Mouse (Mus musculus): Measurements from ENCODE around the gene Mylip. TPM values are rescaled to one million over a fixed set of nuclear protein-coding genes. Genes with fewer than 3 reads are reported as not detected.

Gene Mylip
- polyA plus RNA-seq, 1 experiment from 2014 or later, result 36.1 TPM

- no peaks in the 10 kb centered on the region for H3K27me3 ChIP-seq
- no peaks in the 10 kb centered on the region for H3K9me3 ChIP-seq (replicated peaks)
- no peaks in the 10 kb centered on the region for H3K36me3 ChIP-seq
- H3K4me3 ChIP-seq (replicated peaks), result no peak overlapping the region
- 0 out of 2 replicates have a peak, but pooled peaks cover 7% of the 10 kb centered on the region for H3K4me1 ChIP-seq
- H3K4me2 ChIP-seq (replicated peaks), result no peak overlapping the region
- H3K9ac ChIP-seq, result no peak overlapping the region
- ATAC-seq (ENCODE audit: insufficient number of reproducible peaks, low FRiP score, low TSS enrichment, low read depth), result no peak
- no peak overlapping the region for H3K27ac ChIP-seq (replicated peaks)
- 90% methylated on average over 2 of the region's 2 CpGs for WGBS
Observed at GRCm38 (mm10) chr13:45372456-45372855, 17.1 kb upstream of the Mylip start.

GRCm38 (mm10) chr13:45374846-45375245 lies 14.7 kb upstream of the Mylip start:
- ATAC-seq (ENCODE audit: insufficient number of reproducible peaks, low FRiP score, low TSS enrichment, low read depth), result no peak
- Histone ChIP-seq H3K4me3 (replicated peaks) (no peak overlapping the region), H3K4me2 (replicated peaks) (no peak overlapping the region), H3K9me3 (replicated peaks) (no peaks in the 10 kb centered on the region), H3K27ac (replicated peaks) (peak overlapping the region; percentile 36; the same call in 1 of the 2 replicates), H3K4me1 (0 out of 2 replicates have a peak, but pooled peaks cover 7% of the 10 kb centered on the region), H3K27me3 (no peaks in the 10 kb centered on the region), H3K9ac (no peak overlapping the region), H3K36me3 (no peaks in the 10 kb centered on the region)
- 23% methylated on average over 6 of the region's 6 CpGs for WGBS

GRCm38 (mm10) chr13:45382208-45382607 lies 7.3 kb upstream of the Mylip start:
- no peak overlapping the region for H3K4me2 ChIP-seq (replicated peaks)
- H3K4me3 ChIP-seq (replicated peaks), result no peak overlapping the region
- H3K9ac ChIP-seq, result no peak overlapping the region
- 50% methylated on average over 7 of the region's 7 CpGs for WGBS
- no peaks in the 10 kb centered on the region for H3K4me1 ChIP-seq
- H3K27ac ChIP-seq (replicated peaks), result no peak overlapping the region
- ATAC-seq (ENCODE audit: insufficient number of reproducible peaks, low FRiP score, low TSS enrichment, low read depth), result no peak
- no peaks in the 10 kb centered on the region for H3K27me3 ChIP-seq
- no peaks in the 10 kb centered on the region for H3K36me3 ChIP-seq
- no peaks in the 10 kb centered on the region for H3K9me3 ChIP-seq (replicated peaks)

GRCm38 (mm10) chr13:45384636-45385035 lies 4.9 kb upstream of the Mylip start:
- Histone ChIP-seq H3K27me3 (no peaks in the 10 kb centered on the region), H3K9ac (no peak overlapping the region), H3K4me3 (replicated peaks) (no peak overlapping the region), H3K36me3 (no peaks in the 10 kb centered on the region), H3K4me1 (peaks cover 7% of the 10 kb centered on the region), H3K4me2 (replicated peaks) (no peak overlapping the region), H3K27ac (replicated peaks) (no peak overlapping the region), H3K9me3 (replicated peaks) (no peaks in the 10 kb centered on the region)
- ATAC-seq (ENCODE audit: insufficient number of reproducible peaks, low FRiP score, low TSS enrichment, low read depth), result no peak
- WGBS, result 79% methylated on average over 2 of the region's 2 CpGs

GRCm38 (mm10) chr13:45385521-45385920 lies 4.0 kb upstream of the Mylip start:
- ATAC-seq (ENCODE audit: insufficient number of reproducible peaks, low FRiP score, low TSS enrichment, low read depth), result no peak
- H3K4me1 ChIP-seq, result peaks cover 7% of the 10 kb centered on the region

GRCm38 (mm10) chr13:45386253-45386652 lies 3.3 kb upstream of the Mylip start:
- Histone ChIP-seq H3K27me3 (no peaks in the 10 kb centered on the region), H3K4me2 (replicated peaks) (no peak overlapping the region), H3K36me3 (no peaks in the 10 kb centered on the region), H3K9ac (no peak overlapping the region), H3K9me3 (replicated peaks) (no peaks in the 10 kb centered on the region), H3K27ac (replicated peaks) (no peak overlapping the region), H3K4me1 (peaks cover 12% of the 10 kb centered on the region), H3K4me3 (replicated peaks) (no peak overlapping the region)
- 69% methylated on average over 14 of the region's 14 CpGs for WGBS
- no peak for ATAC-seq (ENCODE audit: insufficient number of reproducible peaks, low FRiP score, low TSS enrichment, low read depth)

More at GRCm38 (mm10) chr13:45385521-45385920, 4.0 kb upstream of the Mylip start:
- H3K4me3 ChIP-seq (replicated peaks), result no peak overlapping the region
- WGBS, result 88% methylated on average over 6 of the region's 6 CpGs
- no peak overlapping the region for H3K4me2 ChIP-seq (replicated peaks)
- H3K9ac ChIP-seq, result no peak overlapping the region
- no peak overlapping the region for H3K27ac ChIP-seq (replicated peaks)
- H3K27me3 ChIP-seq, result no peaks in the 10 kb centered on the region
- H3K9me3 ChIP-seq (replicated peaks), result no peaks in the 10 kb centered on the region
- H3K36me3 ChIP-seq, result no peaks in the 10 kb centered on the region

GRCm38 (mm10) chr13:45387231-45387630 lies 2.3 kb upstream of the Mylip start:
- no peaks in the 10 kb centered on the region for H3K36me3 ChIP-seq
- ATAC-seq (ENCODE audit: insufficient number of reproducible peaks, low FRiP score, low TSS enrichment, low read depth), result no peak

GRCm38 (mm10) chr13:45388254-45388805 lies 1.2 kb upstream of the Mylip start:
- no peak for ATAC-seq (ENCODE audit: insufficient number of reproducible peaks, low FRiP score, low TSS enrichment, low read depth)
- H3K36me3 ChIP-seq, result no peaks in the 10 kb centered on the region; the same call in 1 of the 2 replicates
- no peak overlapping the region for H3K4me3 ChIP-seq (replicated peaks)
- H3K27me3 ChIP-seq, result no peaks in the 10 kb centered on the region
- H3K4me1 ChIP-seq, result peaks cover 23% of the 10 kb centered on the region
- H3K27ac ChIP-seq (replicated peaks), result no peak overlapping the region
- WGBS, result 73% methylated on average over 16 of the region's 16 CpGs
- H3K4me2 ChIP-seq (replicated peaks), result no peak overlapping the region
- H3K9ac ChIP-seq, result no peak overlapping the region
- no peaks in the 10 kb centered on the region for H3K9me3 ChIP-seq (replicated peaks)

More at GRCm38 (mm10) chr13:45387231-45387630, 2.3 kb upstream of the Mylip start:
- Histone ChIP-seq H3K9me3 (replicated peaks) (no peaks in the 10 kb centered on the region), H3K27ac (replicated peaks) (no peak overlapping the region), H3K4me1 (peaks cover 13% of the 10 kb centered on the region), H3K4me2 (replicated peaks) (no peak overlapping the region), H3K27me3 (no peaks in the 10 kb centered on the region), H3K9ac (no peak overlapping the region), H3K4me3 (replicated peaks) (no peak overlapping the region)
- 97% methylated on average over 4 of the region's 4 CpGs for WGBS

GRCm38 (mm10) chr13:45388889-45389288 lies 653 bp upstream of the Mylip start:
- peak overlapping the region; percentile 90 for H3K4me3 ChIP-seq (replicated peaks)
- no peaks in the 10 kb centered on the region; the same call in 1 of the 2 replicates for H3K36me3 ChIP-seq
- no peaks in the 10 kb centered on the region for H3K27me3 ChIP-seq
- ATAC-seq (ENCODE audit: insufficient number of reproducible peaks, low FRiP score, low TSS enrichment, low read depth), result no peak
- H3K27ac ChIP-seq (replicated peaks), result peak overlapping the region; percentile 49; the same call in 1 of the 2 replicates
- H3K9ac ChIP-seq, result no peak overlapping the region
- WGBS, result 31% methylated on average over 4 of the region's 4 CpGs
- H3K4me1 ChIP-seq, result peaks cover 26% of the 10 kb centered on the region
- no peaks in the 10 kb centered on the region for H3K9me3 ChIP-seq (replicated peaks)
- peak overlapping the region; percentile 76 for H3K4me2 ChIP-seq (replicated peaks)

GRCm38 (mm10) chr13:45390312-45390961 lies 895 bp downstream of the Mylip start:
- H3K4me3 ChIP-seq (replicated peaks), result peak overlapping the region; percentile 90
- no peaks in the 10 kb centered on the region; the same call in 1 of the 2 replicates for H3K36me3 ChIP-seq
- H3K27me3 ChIP-seq, result no peaks in the 10 kb centered on the region
- H3K27ac ChIP-seq (replicated peaks), result peak overlapping the region; percentile 90
- ATAC-seq (ENCODE audit: insufficient number of reproducible peaks, low FRiP score, low TSS enrichment, low read depth), result no peak
- peak overlapping the region; percentile 87 for H3K9ac ChIP-seq
- peak overlapping the region; percentile 76 for H3K4me2 ChIP-seq (replicated peaks)
- WGBS, result under 1% methylated on average over 25 of the region's 25 CpGs
- no peaks in the 10 kb centered on the region for H3K9me3 ChIP-seq (replicated peaks)
- H3K4me1 ChIP-seq, result peaks cover 41% of the 10 kb centered on the region

- peak overlapping the region; percentile 90 for H3K27ac ChIP-seq (replicated peaks)
- H3K4me1 ChIP-seq, result peaks cover 49% of the 10 kb centered on the region
- peak overlapping the region; percentile 76 for H3K4me2 ChIP-seq (replicated peaks)
- peak; percentile 46; the same call in 1 of the 2 replicates for ATAC-seq (ENCODE audit: insufficient number of reproducible peaks, low FRiP score, low TSS enrichment, low read depth)
- WGBS, result 7% methylated on average over 19 of the region's 19 CpGs
- no peaks in the 10 kb centered on the region; the same call in 1 of the 2 replicates for H3K36me3 ChIP-seq
- H3K9ac ChIP-seq, result peak overlapping the region; percentile 87
- H3K4me3 ChIP-seq (replicated peaks), result peak overlapping the region; percentile 90
- no peaks in the 10 kb centered on the region for H3K27me3 ChIP-seq
- H3K9me3 ChIP-seq (replicated peaks), result no peaks in the 10 kb centered on the region
Observed at GRCm38 (mm10) chr13:45390962-45391853, 1.7 kb downstream of the Mylip start.
